Mouse (Mus musculus): ENCODE results near the gene Slc6a2. TPM values are rescaled to one million over a fixed set of nuclear protein-coding genes. Genes with fewer than 3 reads are reported as not detected.

The Slc6a2 gene
- polyA plus RNA-seq, 2 experiments from 2014 or later, result not detected

DNA sequence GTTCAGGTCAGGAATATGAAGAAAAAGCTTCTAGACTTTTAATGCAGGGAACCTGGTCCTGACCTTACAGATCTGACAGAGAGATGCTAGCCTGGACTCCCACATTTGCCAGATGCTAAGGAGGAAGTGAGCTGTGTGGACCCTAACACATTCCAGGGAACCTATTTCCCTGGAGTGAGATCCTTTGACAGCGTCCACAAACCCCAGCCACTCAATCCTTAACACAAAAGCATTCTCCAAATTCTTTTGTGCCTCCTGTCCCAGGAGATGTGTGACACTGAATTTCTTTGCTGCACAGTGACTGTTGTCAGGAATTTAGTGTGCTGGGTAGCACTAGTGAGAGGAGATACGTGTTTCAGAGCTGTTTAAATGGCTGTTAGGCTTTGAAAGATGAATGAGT is 79.0 kb downstream of the Slc6a2 start:
- ATAC-seq, result no peak

DNA sequence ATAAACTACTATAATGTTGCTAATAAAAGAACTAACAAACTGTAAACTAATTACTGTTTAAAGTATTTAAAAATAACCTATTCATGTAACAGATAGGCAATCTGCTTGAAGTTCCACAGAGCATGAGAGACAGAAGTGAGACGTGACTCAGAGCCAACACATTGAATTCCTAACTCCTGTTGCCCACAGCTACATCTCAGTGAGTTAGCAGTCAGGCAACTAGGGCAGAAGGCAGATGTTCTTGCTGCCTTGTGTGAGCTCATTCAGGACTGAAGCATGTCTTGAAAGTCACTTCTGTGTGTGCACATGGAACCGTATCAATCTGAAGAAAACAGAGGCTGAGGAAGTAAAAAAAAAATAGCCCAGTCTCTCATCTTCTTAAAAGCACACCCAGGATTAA is 80.4 kb downstream of the Slc6a2 start:
- no peak for ATAC-seq

DNA sequence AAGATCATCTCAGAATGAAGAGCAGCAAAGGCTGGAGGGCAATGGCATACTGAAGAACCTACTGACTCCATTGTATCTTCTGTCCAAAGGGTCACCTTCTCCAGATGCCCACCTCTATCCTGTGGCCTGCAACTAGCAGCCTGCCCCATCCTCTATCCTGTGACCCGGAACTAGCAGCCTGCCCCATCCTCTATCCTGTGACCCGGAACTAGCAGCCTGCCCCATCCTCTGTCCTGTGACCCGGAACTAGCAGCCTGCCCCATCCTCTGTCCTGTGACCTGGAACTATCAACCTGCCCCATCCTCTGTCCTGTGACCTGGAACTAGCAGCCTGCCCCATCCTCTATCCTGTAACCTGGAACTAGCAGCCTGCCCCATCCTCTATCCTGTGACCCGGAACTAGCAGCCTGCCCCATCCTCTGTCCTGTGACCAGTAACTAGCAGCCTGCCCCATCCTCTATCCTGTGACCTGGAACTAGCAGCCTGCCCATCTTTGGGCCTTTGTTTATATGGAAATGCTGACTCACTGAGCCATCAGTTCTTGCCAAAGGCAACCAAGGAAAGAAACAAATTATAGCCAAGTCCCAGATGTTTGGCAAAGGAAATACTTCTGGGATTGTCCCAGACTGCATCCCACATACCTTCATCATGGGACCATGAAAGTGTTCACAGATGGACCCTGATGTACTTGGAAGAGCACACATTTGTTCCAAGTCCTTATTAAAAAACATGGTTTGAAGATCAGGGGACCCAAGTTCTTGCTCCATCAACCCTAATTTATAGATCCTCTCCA is 81.1 kb downstream of the Slc6a2 start:
- ATAC-seq, result no peak

DNA sequence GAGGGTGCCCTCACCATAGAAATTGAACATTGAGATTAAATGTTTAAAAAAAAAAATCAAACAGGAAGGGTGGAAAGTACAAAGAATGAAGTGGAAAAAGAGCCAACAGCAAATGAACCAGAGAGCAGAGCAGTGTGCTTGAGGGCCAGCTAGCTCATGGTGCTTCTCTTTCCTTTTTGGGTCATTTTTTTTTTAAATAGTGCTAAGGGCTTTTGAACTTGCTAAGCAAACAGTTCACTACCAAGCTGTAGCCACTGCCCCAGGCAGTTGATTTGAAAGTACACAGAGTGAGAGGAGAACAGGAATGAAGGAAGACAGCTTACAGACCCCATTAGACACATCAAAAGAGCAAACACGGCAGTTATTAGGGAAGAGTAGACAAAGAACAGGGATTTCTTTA is 83.2 kb downstream of the Slc6a2 start:
- no peak for ATAC-seq

DNA sequence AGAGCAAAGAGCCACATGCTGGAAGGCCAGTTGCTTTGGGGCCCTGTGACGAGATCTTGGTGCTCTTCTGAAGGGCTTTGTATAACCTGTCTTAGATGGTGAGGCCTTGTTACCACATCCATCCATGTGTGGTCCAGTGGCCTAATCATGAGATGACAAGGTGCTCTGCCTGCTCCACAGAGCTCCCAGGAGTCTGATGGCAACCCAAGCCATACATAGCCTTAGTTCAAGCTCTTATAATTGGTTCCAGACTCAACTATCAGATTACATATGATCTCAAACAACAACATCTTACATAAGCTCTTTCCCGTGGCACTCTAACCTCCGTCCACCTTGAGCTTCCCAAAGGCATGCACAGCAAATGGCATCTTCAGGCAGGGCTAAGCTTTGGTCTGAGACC is 88.2 kb downstream of the Slc6a2 start, which contains the start of gene Ces1a:
TSS of gene Ces1a (minus strand) at position 101 of the 400 bp plus-strand sequence.
- ATAC-seq, result no peak

DNA sequence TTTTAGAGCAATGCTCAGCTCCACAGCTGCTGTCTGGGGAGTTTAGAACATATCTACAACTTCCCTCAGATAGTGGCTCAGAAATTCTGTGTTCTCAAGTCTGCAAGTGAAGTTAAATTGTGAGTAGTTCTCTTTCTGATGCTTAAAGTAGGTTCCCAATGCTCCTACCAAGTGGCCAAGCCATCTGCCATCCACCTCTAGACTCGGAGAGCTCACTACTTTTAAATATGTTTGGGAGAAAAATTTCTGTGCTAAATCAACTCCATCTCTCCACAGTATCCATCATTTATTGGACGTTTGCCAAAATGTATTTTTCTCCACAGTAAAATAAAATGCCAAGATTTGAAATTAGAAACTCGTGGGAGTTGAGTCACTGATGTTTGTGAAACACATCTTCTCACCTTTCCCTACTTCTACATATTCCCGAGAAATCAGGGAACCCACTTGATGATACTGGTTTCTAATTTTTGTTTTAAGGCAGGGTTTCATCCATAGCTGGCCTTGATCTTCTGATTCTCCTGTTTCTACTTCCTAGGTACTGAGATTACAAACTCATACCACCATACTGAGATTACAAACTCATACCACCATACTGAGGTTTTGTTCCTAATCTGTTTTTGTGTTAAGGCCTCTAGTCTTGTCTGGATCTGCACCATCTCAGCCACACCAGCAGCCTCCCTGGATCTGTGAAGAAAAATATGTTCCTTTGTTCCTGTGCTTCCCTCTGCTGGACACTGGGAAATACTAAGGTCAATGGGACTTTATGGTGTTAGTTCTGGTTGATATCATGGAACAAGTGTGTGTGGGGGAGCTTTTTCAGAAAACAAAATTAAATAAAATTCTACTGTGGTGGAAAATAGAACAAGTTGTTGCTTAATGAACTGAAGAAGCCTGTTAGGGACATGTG is 88.9 kb downstream of the Slc6a2 start:
- ATAC-seq, result no peak

Other genes starting within 250 kb of the Slc6a2 start
- under 1 TPM in 1 of 2 experiments, not detected in 1; 0.19 TPM for gene Mmp2, start 132.8 kb upstream of the Slc6a2 start, polyA plus RNA-seq (2017; shearing (Covaris generic))
- under 1 TPM in 1 of 2 experiments, not detected in 1; 0.82 TPM for gene Lpcat2, start 104.7 kb upstream of the Slc6a2 start, polyA plus RNA-seq (2017; shearing (Covaris generic))
- not detected for gene Capns2, start 58.7 kb upstream of the Slc6a2 start, polyA plus RNA-seq (2017; shearing (Covaris generic))
- gene Ces1a, start 88.1 kb downstream of the Slc6a2 start, polyA plus RNA-seq (2017; shearing (Covaris generic)), result not detected
- gene Ces1b, start 119.9 kb downstream of the Slc6a2 start, polyA plus RNA-seq (2017; shearing (Covaris generic)), result not detected
- gene Ces1c, start 171.2 kb downstream of the Slc6a2 start, polyA plus RNA-seq (2017; shearing (Covaris generic)), result not detected
- gene Ces1d, start 237.8 kb downstream of the Slc6a2 start, polyA plus RNA-seq (2017; shearing (Covaris generic)), result not detected